Mouse (Mus musculus) effector memory CD4-positive, alpha-beta T cell, adult 5 months (primary cell): ENCODE data around the gene Vmn2r24. TPM values are rescaled to one million over a fixed set of nuclear protein-coding genes. Genes with fewer than 3 reads are reported as not detected.

Source experiments
- polyA plus RNA-seq: library from polyadenylated mRNA; unstranded; fragments of 100-300 nt; shearing (Covaris generic); gene quantifications from one replicate; pipeline ENCODE4 v1.2.1, GENCODE M21; 2017

Gene Vmn2r24
- not detected for polyA plus RNA-seq

GRCm38 (mm10) chr6:123778579-123778978 lies at the start of gene Vmn2r24:
Gene Vmn2r24 (plus strand): TSS chr6:123778879.

DNA sequence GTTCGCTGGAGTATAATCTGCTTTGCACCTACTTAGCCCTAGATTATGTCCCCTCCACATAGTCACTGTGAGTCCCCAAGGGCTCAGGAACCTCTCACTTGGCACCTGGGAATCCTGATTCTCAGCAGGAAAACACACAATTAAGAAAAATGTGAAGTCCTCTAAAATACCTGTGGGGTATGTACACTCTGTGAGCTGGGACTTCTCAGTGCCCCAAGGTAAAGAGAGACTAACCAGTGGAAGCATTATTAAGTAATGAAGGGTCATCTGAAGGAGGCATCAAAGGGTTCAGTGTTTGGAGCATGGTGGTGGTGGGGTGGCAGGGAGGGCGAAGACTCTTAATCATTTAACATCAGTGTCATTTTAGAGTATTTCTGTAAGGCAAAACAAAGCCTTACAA lies 74.7 kb downstream of the Vmn2r24 start, which contains the start of gene Vmn2r25:
TSS of gene Vmn2r25 (minus strand) at position 101 of the 400 bp plus-strand sequence.

Other genes starting within 250 kb of the Vmn2r24 start
- gene Vmn2r21, start 245.5 kb upstream of the Vmn2r24 start, polyA plus RNA-seq, result not detected
- 0.09 TPM for gene Vmn2r22, start 128.2 kb upstream of the Vmn2r24 start, polyA plus RNA-seq
- 0.06 TPM for gene Vmn2r23, start 76.2 kb upstream of the Vmn2r24 start, polyA plus RNA-seq
- gene Vmn2r25, start 74.6 kb downstream of the Vmn2r24 start, polyA plus RNA-seq, result not detected
- not detected for gene Vmn2r26, start 245.7 kb downstream of the Vmn2r24 start, polyA plus RNA-seq